Mouse (Mus musculus): ENCODE measurements at regions not wholly inside any gene's neighbourhood (a gene's known extent, or its start where the extent isn't known, plus 50 kb on each side); places are given as distances from the start of the nearest gene placed in this dataset.

DNA sequence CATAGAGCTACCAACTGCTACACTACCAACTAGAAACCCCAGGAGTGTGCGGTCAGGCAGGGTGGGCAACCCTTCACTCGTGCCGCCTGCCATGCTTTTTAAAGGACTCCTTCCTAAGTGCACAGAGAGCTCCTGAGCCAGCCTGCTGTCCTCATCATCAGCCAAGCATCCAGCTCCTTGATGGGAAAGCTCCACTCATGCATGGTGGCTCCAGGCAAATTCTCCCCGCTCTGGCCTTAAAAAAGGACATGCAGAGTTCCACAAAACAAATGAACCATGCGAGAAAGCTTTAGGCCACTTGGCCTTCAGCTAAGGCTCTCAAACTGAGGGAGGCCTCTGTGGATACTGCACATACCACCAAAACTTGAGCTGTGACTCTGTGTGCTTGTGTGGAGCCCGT, 74.2 kb upstream of the Noct start:
- 0 out of 2 replicates have a peak, but pooled peaks cover 2% of the 10 kb centered on the region for H3K4me1 ChIP-seq (ENCODE audit: insufficient read depth)
- no peak overlapping the region for H3K27ac ChIP-seq (ENCODE audit: low read depth)
- DNase-seq = no peak
- no peak for TF ChIP-seq CTCF (IDR thresholded peaks at IDR 0.05; ENCODE audit: low read depth)
- no peak overlapping the region for H3K4me3 ChIP-seq (ENCODE audit: low read depth, low read length)
- H3K9ac ChIP-seq = no peak overlapping the region
- no peak overlapping the region for H3K4me2 ChIP-seq
- H3K9me3 ChIP-seq (ENCODE audit: low read depth, low read length) = no peaks in the 10 kb centered on the region
- WGBS = 88% methylated on average over 6 of the region's 6 CpGs
- ATAC-seq (ENCODE audit: insufficient read depth) = no peak
- no peaks in the 10 kb centered on the region for H3K36me3 ChIP-seq (ENCODE audit: insufficient read depth)
- no peaks in the 10 kb centered on the region for H3K27me3 ChIP-seq (ENCODE audit: insufficient read depth, low read length)

DNA sequence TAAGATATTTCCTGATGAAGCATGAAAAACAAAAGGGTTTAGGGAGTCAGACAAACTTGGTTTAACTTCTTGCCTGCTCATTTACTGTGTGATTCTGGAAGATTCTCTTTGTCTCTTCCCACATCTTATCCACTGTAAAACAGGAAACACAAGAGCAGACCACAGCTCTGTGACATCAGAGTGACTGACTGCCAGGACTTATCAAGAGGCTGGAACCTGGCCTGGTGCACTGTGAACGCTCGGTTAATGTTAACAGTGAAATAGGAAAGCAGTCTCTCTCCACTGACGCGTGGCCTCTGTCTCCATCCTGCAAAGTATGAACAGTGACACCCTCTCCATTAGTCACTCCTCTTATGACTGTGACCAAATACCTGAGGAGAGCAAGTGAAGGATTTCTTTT, 73.1 kb upstream of the Noct start:
- no peaks in the 10 kb centered on the region for H3K36me3 ChIP-seq (ENCODE audit: insufficient read depth)
- no peak for DNase-seq
- TF ChIP-seq CTCF (IDR thresholded peaks at IDR 0.05; ENCODE audit: low read depth) = no peak
- no peak overlapping the region for H3K4me2 ChIP-seq
- H3K9ac ChIP-seq = no peak overlapping the region
- H3K27me3 ChIP-seq (ENCODE audit: insufficient read depth, low read length) = no peaks in the 10 kb centered on the region
- H3K4me1 ChIP-seq (ENCODE audit: insufficient read depth) = peaks cover 2% of the 10 kb centered on the region; the same call in 1 of the 2 replicates
- H3K9me3 ChIP-seq (ENCODE audit: low read depth, low read length) = no peaks in the 10 kb centered on the region
- no peak overlapping the region for H3K27ac ChIP-seq (ENCODE audit: low read depth)
- no peak overlapping the region for H3K4me3 ChIP-seq (ENCODE audit: low read depth, low read length)
- WGBS = 55% methylated on average over 4 of the region's 4 CpGs
- no peak; the same call in 1 of the 2 replicates for ATAC-seq (ENCODE audit: insufficient read depth)

DNA sequence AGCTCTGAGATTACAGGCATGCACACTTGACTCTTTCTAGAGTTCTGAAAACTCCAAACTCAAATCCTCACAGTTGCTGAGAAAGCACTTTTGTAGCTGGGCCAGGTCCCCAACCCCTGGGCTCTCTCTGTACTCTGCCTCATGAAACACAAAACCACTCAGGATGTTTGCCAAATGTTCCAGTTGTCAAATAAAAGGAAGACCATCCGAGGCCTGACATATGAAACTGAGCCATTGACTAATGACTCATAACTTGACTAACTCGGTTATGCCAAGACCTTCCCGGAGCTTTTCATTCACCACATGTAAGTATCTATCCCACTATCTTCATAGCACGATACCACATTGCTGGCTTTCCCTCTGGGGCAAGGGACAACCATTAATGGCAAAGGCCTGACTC, 68.6 kb upstream of the Noct start:
- DNase-seq = peak; percentile 64
- Histone ChIP-seq H3K27me3 (ENCODE audit: insufficient read depth, low read length) (no peaks in the 10 kb centered on the region), H3K4me1 (ENCODE audit: insufficient read depth) (peaks cover 12% of the 10 kb centered on the region), H3K9me3 (ENCODE audit: low read depth, low read length) (no peaks in the 10 kb centered on the region), H3K9ac (no peak overlapping the region), H3K27ac (ENCODE audit: low read depth) (peak overlapping the region; percentile 2; the same call in 1 of the 2 replicates), H3K4me2 (no peak overlapping the region), H3K4me3 (ENCODE audit: low read depth, low read length) (no peak overlapping the region), H3K36me3 (ENCODE audit: insufficient read depth) (no peaks in the 10 kb centered on the region)
- ATAC-seq (ENCODE audit: insufficient read depth) = no peak
- no peak for TF ChIP-seq CTCF (IDR thresholded peaks at IDR 0.05; ENCODE audit: low read depth)
- WGBS = 23% methylated on average over 4 of the region's 4 CpGs

DNA sequence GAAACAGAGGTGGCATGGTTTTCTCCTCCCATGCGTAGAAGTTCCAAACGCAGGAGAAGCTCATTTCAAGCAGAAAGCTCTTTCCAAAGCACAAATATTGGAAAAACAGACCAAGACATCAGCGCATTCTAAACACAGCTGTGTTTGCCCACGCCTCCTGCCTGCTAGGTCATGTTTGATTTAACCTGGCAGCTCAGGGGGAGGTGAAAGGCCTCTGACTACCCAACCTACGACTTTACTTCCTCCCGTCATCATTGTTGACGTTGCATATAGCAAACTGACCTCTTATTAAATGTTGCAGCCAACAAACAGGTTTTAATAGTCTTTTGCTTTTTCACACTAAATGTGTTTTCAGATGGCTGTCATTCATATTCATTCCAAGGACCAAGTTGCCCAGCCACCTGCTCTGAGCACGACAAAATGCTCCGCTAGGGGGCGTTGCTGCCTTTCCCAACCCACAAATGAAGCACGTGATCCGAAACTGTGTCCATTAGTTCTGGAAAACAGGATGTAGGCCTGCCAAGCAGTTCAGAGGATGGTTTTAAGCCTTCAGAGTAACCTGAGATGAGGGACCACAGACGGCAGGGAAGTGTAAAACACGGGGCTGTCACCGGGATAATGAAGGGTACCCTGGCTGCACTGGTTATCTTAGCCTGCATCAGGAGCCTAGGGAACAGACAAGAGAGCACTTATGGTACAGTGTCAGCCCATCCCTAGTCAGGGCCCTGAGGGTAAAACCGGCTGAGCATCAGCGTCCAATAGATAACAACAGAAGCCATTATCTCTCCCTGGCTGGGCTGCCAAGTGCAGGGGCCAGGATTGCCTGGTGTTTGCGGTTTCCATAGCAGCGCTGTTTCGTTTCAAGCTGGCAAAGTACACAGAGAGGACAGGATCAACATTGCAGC, 67.6 kb upstream of the Noct start:
- peak; percentile 67 for TF ChIP-seq CTCF (IDR thresholded peaks at IDR 0.05; ENCODE audit: low read depth)
- no peak overlapping the region for H3K9ac ChIP-seq
- no peaks in the 10 kb centered on the region for H3K36me3 ChIP-seq (ENCODE audit: insufficient read depth)
- ATAC-seq (ENCODE audit: insufficient read depth) = peak; percentile 87
- H3K27me3 ChIP-seq (ENCODE audit: insufficient read depth, low read length) = no peaks in the 10 kb centered on the region
- no peak overlapping the region for H3K4me3 ChIP-seq (ENCODE audit: low read depth, low read length)
- WGBS = 22% methylated on average over 20 of the region's 20 CpGs
- H3K27ac ChIP-seq (ENCODE audit: low read depth) = peak overlapping the region; percentile 42
- 0 out of 2 replicates have a peak overlapping the region, but pooled peaks have one; percentile 15 for H3K4me2 ChIP-seq
- peaks cover 12% of the 10 kb centered on the region for H3K4me1 ChIP-seq (ENCODE audit: insufficient read depth)
- peak; percentile 70 for DNase-seq
- no peaks in the 10 kb centered on the region for H3K9me3 ChIP-seq (ENCODE audit: low read depth, low read length)

DNA sequence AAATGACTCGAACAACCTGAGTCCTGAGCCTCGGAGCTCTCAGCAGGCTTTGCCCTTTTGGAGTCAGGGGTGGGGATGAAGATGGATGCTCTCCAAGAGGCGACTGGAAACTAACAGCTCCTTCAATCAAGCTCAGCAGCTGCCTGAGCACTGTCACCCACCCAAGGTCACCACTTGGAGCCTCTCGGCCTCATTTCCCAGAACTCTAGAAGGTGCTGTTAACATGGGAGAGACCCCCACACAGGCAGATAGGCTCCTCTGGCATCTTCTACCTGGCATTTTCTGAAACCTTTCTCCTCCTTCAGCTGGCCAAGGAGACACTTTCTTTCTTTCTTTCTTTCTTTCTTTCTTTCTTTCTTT, 67.0 kb upstream of the Noct start:
- no peaks in the 10 kb centered on the region for H3K27me3 ChIP-seq (ENCODE audit: insufficient read depth, low read length)
- H3K27ac ChIP-seq (ENCODE audit: low read depth) = peak overlapping the region; percentile 42
- no peaks in the 10 kb centered on the region for H3K9me3 ChIP-seq (ENCODE audit: low read depth, low read length)
- H3K4me3 ChIP-seq (ENCODE audit: low read depth, low read length) = no peak overlapping the region
- WGBS = 7% methylated on average over 4 of the region's 4 CpGs
- H3K36me3 ChIP-seq (ENCODE audit: insufficient read depth) = no peaks in the 10 kb centered on the region
- ATAC-seq (ENCODE audit: insufficient read depth) = no peak
- 0 out of 2 replicates have a peak overlapping the region, but pooled peaks have one; percentile 15 for H3K4me2 ChIP-seq
- no peak for TF ChIP-seq CTCF (IDR thresholded peaks at IDR 0.05; ENCODE audit: low read depth)
- peaks cover 12% of the 10 kb centered on the region for H3K4me1 ChIP-seq (ENCODE audit: insufficient read depth)
- H3K9ac ChIP-seq = no peak overlapping the region
- DNase-seq = no peak

DNA sequence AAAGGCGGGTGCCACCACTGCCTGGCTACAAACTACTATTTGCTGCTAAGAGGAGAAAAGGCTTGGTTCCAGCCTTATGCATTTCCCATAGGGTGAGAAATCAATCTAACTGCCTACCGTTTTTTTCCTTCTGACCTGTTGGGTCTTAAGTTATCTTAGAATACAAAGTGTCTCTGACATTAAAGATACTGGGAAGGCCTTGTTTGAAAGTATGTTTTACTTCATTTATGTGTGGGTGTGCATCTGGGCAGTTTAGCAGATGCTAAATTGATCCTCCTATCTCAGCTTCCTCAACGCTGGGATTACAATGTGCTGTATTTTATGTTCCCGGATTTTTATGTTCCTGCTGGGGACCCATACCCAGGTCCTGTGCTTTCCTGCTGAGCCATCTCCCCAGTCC, 65.8 kb upstream of the Noct start:
- no peak for DNase-seq
- no peak overlapping the region for H3K4me3 ChIP-seq (ENCODE audit: low read depth, low read length)
- ATAC-seq (ENCODE audit: insufficient read depth) = no peak
- 73% methylated on average over 4 of the region's 4 CpGs for WGBS
- peaks cover 12% of the 10 kb centered on the region for H3K4me1 ChIP-seq (ENCODE audit: insufficient read depth)
- no peaks in the 10 kb centered on the region for H3K36me3 ChIP-seq (ENCODE audit: insufficient read depth)
- H3K27ac ChIP-seq (ENCODE audit: low read depth) = no peak overlapping the region
- H3K27me3 ChIP-seq (ENCODE audit: insufficient read depth, low read length) = no peaks in the 10 kb centered on the region
- H3K4me2 ChIP-seq = no peak overlapping the region
- H3K9me3 ChIP-seq (ENCODE audit: low read depth, low read length) = no peaks in the 10 kb centered on the region
- TF ChIP-seq CTCF (IDR thresholded peaks at IDR 0.05; ENCODE audit: low read depth) = no peak
- no peak overlapping the region for H3K9ac ChIP-seq

DNA sequence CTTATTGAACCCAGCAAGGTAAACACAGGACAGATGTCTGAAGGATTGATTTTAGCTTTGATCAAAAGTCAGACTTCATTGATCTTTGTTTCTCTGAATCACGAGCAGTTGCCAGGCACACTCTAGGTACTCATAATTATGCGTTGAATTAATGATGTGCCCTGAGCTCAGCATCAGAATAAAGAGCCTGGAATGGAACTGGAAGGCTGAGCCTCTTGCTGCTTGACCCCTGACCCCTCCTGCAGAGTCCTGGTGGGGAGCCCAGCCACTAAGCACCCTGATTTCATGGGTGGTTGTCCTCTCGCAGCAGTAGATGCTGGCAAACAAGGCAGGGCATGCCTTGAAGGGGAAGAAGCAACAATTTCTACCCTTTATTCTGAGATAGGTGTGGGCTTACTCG, 64.9 kb upstream of the Noct start:
- Histone ChIP-seq H3K4me1 (ENCODE audit: insufficient read depth) (peaks cover 12% of the 10 kb centered on the region), H3K36me3 (ENCODE audit: insufficient read depth) (no peaks in the 10 kb centered on the region), H3K4me3 (ENCODE audit: low read depth, low read length) (no peak overlapping the region), H3K27ac (ENCODE audit: low read depth) (no peak overlapping the region), H3K27me3 (ENCODE audit: insufficient read depth, low read length) (no peaks in the 10 kb centered on the region), H3K9me3 (ENCODE audit: low read depth, low read length) (no peaks in the 10 kb centered on the region), H3K4me2 (no peak overlapping the region), H3K9ac (no peak overlapping the region)
- no peak for ATAC-seq (ENCODE audit: insufficient read depth)
- WGBS = 59% methylated on average over 4 of the region's 4 CpGs
- DNase-seq = no peak
- no peak for TF ChIP-seq CTCF (IDR thresholded peaks at IDR 0.05; ENCODE audit: low read depth)
